Mouse (Mus musculus): ENCODE measurements around the gene Ptgfrn. TPM values are rescaled to one million over a fixed set of nuclear protein-coding genes. Genes with fewer than 3 reads are reported as not detected.
A peak's percentile ranks its signal among the peaks of the same experiment; 100 is the strongest.

Gene Ptgfrn
- polyA plus RNA-seq, 1 experiment, result 1.0 TPM

- Histone ChIP-seq H3K4me1 (ENCODE audit: control insufficient read depth, insufficient read depth, low read length) (peaks cover 8% of the 10 kb centered on the region), H3K4me3 (ENCODE audit: control insufficient read depth, low read depth, low read length) (peak overlapping the region; percentile 46; the same call in 1 of the 2 replicates), H3K27ac (ENCODE audit: control insufficient read depth, insufficient read depth, low read depth, low read length) (no peak overlapping the region)
Measured at GRCm38 (mm10) chr3:101108282-101108681, 1.8 kb downstream of the Ptgfrn start.

GRCm38 (mm10) chr3:101106326-101106725, 3.8 kb downstream of the Ptgfrn start:
- Histone ChIP-seq H3K36me3 (ENCODE audit: control insufficient read depth, insufficient read depth, low read length) (no peaks in the 10 kb centered on the region), H3K4me3 (ENCODE audit: control insufficient read depth, low read depth, low read length) (no peak overlapping the region), H3K27ac (ENCODE audit: control insufficient read depth, insufficient read depth, low read depth, low read length) (no peak overlapping the region), H3K27me3 (ENCODE audit: control insufficient read depth, insufficient read depth, low read length) (no peaks in the 10 kb centered on the region), H3K4me1 (ENCODE audit: control insufficient read depth, insufficient read depth, low read length) (peaks cover 8% of the 10 kb centered on the region)
- TF ChIP-seq POLR2A (IDR thresholded peaks at IDR 0.05; ENCODE audit: control insufficient read depth, low read depth, low read length) (no peak), CTCF (IDR thresholded peaks at IDR 0.05; ENCODE audit: control insufficient read depth, insufficient read depth, insufficient replicate concordance, low read depth, low read length) (no peak)

More at GRCm38 (mm10) chr3:101108282-101108681, 1.8 kb downstream of the Ptgfrn start:
- no peaks in the 10 kb centered on the region for H3K27me3 ChIP-seq (ENCODE audit: control insufficient read depth, insufficient read depth, low read length)
- H3K36me3 ChIP-seq (ENCODE audit: control insufficient read depth, insufficient read depth, low read length), result no peaks in the 10 kb centered on the region
- TF ChIP-seq POLR2A (IDR thresholded peaks at IDR 0.05; ENCODE audit: control insufficient read depth, low read depth, low read length) (no peak), CTCF (IDR thresholded peaks at IDR 0.05; ENCODE audit: control insufficient read depth, insufficient read depth, insufficient replicate concordance, low read depth, low read length) (no peak)

GRCm38 (mm10) chr3:101105486-101105885, 4.6 kb downstream of the Ptgfrn start:
- H3K36me3 ChIP-seq (ENCODE audit: control insufficient read depth, insufficient read depth, low read length), result no peaks in the 10 kb centered on the region
- H3K4me3 ChIP-seq (ENCODE audit: control insufficient read depth, low read depth, low read length), result no peak overlapping the region
- TF ChIP-seq POLR2A (IDR thresholded peaks at IDR 0.05; ENCODE audit: control insufficient read depth, low read depth, low read length) (no peak), CTCF (IDR thresholded peaks at IDR 0.05; ENCODE audit: control insufficient read depth, insufficient read depth, insufficient replicate concordance, low read depth, low read length) (no peak)
- peaks cover 8% of the 10 kb centered on the region for H3K4me1 ChIP-seq (ENCODE audit: control insufficient read depth, insufficient read depth, low read length)
- no peak overlapping the region for H3K27ac ChIP-seq (ENCODE audit: control insufficient read depth, insufficient read depth, low read depth, low read length)
- H3K27me3 ChIP-seq (ENCODE audit: control insufficient read depth, insufficient read depth, low read length), result no peaks in the 10 kb centered on the region

- Histone ChIP-seq H3K27me3 (ENCODE audit: control insufficient read depth, insufficient read depth, low read length) (no peaks in the 10 kb centered on the region), H3K27ac (ENCODE audit: control insufficient read depth, insufficient read depth, low read depth, low read length) (no peak overlapping the region), H3K4me3 (ENCODE audit: control insufficient read depth, low read depth, low read length) (no peak overlapping the region), H3K36me3 (ENCODE audit: control insufficient read depth, insufficient read depth, low read length) (no peaks in the 10 kb centered on the region), H3K4me1 (ENCODE audit: control insufficient read depth, insufficient read depth, low read length) (peaks cover 3% of the 10 kb centered on the region)
- TF ChIP-seq CTCF (IDR thresholded peaks at IDR 0.05; ENCODE audit: control insufficient read depth, insufficient read depth, insufficient replicate concordance, low read depth, low read length) (no peak), POLR2A (IDR thresholded peaks at IDR 0.05; ENCODE audit: control insufficient read depth, low read depth, low read length) (no peak)
Measured at GRCm38 (mm10) chr3:101104883-101105282, 5.2 kb downstream of the Ptgfrn start.

GRCm38 (mm10) chr3:101103770-101104169, 6.3 kb downstream of the Ptgfrn start:
- no peak for TF ChIP-seq CTCF (IDR thresholded peaks at IDR 0.05; ENCODE audit: control insufficient read depth, insufficient read depth, insufficient replicate concordance, low read depth, low read length)
- no peak for TF ChIP-seq POLR2A (IDR thresholded peaks at IDR 0.05; ENCODE audit: control insufficient read depth, low read depth, low read length)
- H3K36me3 ChIP-seq (ENCODE audit: control insufficient read depth, insufficient read depth, low read length), result no peaks in the 10 kb centered on the region
- no peaks in the 10 kb centered on the region for H3K27me3 ChIP-seq (ENCODE audit: control insufficient read depth, insufficient read depth, low read length)
- H3K4me1 ChIP-seq (ENCODE audit: control insufficient read depth, insufficient read depth, low read length), result peaks cover under 1% of the 10 kb centered on the region
- no peak overlapping the region for H3K27ac ChIP-seq (ENCODE audit: control insufficient read depth, insufficient read depth, low read depth, low read length)
- no peak overlapping the region for H3K4me3 ChIP-seq (ENCODE audit: control insufficient read depth, low read depth, low read length)

GRCm38 (mm10) chr3:101102106-101102505, 8.0 kb downstream of the Ptgfrn start:
- no peak for TF ChIP-seq POLR2A (IDR thresholded peaks at IDR 0.05; ENCODE audit: control insufficient read depth, low read depth, low read length)
- no peak for TF ChIP-seq CTCF (IDR thresholded peaks at IDR 0.05; ENCODE audit: control insufficient read depth, insufficient read depth, insufficient replicate concordance, low read depth, low read length)
- H3K4me3 ChIP-seq (ENCODE audit: control insufficient read depth, low read depth, low read length), result no peak overlapping the region
- H3K36me3 ChIP-seq (ENCODE audit: control insufficient read depth, insufficient read depth, low read length), result no peaks in the 10 kb centered on the region
- no peaks in the 10 kb centered on the region for H3K4me1 ChIP-seq (ENCODE audit: control insufficient read depth, insufficient read depth, low read length)
- no peaks in the 10 kb centered on the region for H3K27me3 ChIP-seq (ENCODE audit: control insufficient read depth, insufficient read depth, low read length)
- no peak overlapping the region for H3K27ac ChIP-seq (ENCODE audit: control insufficient read depth, insufficient read depth, low read depth, low read length)

- no peaks in the 10 kb centered on the region for H3K4me1 ChIP-seq (ENCODE audit: control insufficient read depth, insufficient read depth, low read length)
Measured at GRCm38 (mm10) chr3:101101184-101101583, 8.9 kb downstream of the Ptgfrn start.

More at GRCm38 (mm10) chr3:101101184-101101583, 8.9 kb downstream of the Ptgfrn start:
- Histone ChIP-seq H3K27ac (ENCODE audit: control insufficient read depth, insufficient read depth, low read depth, low read length) (no peak overlapping the region), H3K36me3 (ENCODE audit: control insufficient read depth, insufficient read depth, low read length) (no peaks in the 10 kb centered on the region), H3K4me3 (ENCODE audit: control insufficient read depth, low read depth, low read length) (no peak overlapping the region), H3K27me3 (ENCODE audit: control insufficient read depth, insufficient read depth, low read length) (no peaks in the 10 kb centered on the region)
- TF ChIP-seq POLR2A (IDR thresholded peaks at IDR 0.05; ENCODE audit: control insufficient read depth, low read depth, low read length), result no peak
- TF ChIP-seq CTCF (IDR thresholded peaks at IDR 0.05; ENCODE audit: control insufficient read depth, insufficient read depth, insufficient replicate concordance, low read depth, low read length), result no peak

All from testis, adult 2 months (tissue).